Mouse (Mus musculus) inflammation-experienced regulatory T-cells (primary cell): Measurements from ENCODE around the gene Cbfa2t3. TPM values are rescaled to one million over a fixed set of nuclear protein-coding genes. Genes with fewer than 3 reads are reported as not detected.

Experiments used
- polyA plus RNA-seq, 2 experiments: library from polyadenylated mRNA; unstranded; fragments of 100-300 nt; shearing (Covaris generic); gene quantifications; one replicate each; pipeline ENCODE4 v1.2.1; 2017

Gene Cbfa2t3
- 1 to 10 TPM in 1 of 2 experiments, under 1 TPM in 1; 0.46 to 3.1 TPM for polyA plus RNA-seq

DNA sequence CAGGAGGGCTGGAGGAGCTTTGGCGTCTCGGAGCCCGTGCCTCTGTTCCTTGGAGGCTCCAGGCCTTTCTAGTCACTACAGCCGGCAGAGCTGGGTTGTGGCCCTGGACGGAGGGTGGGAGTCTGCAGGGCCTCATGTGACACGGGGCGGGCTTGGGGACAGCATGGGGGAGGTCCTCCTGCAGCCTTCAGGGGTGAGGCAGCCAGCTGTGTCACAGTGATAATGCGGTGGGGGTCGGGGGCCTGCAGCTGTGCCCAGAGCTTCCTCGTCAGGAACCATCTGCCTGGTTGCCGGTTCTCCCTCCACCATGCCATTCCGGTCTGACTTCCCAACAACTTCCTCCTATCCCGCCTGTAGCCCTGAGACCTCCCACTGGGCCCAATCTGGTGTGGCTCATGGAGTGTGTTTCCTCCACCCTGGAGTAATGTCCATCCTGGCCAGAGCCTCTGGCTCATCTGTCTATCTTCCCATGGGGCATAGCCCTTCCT, at the start of gene Cbfa2t3:
Cbfa2t3 (minus strand) TSS at position 105 of the 488 bp plus-strand sequence.

GRCm38 (mm10) chr8:122622727-122623126, 76.2 kb downstream of the Cbfa2t3 start, which contains the start of gene Pabpn1l:
Pabpn1l (minus strand) TSS chr8:122622739.

GRCm38 (mm10) chr8:122611295-122612133, 87.4 kb downstream of the Cbfa2t3 start, which contains the start of the genes Galns and Trappc2l:
Galns (minus strand) TSS chr8:122611463.
Trappc2l (plus strand) TSS chr8:122611640.

GRCm38 (mm10) chr8:122576648-122577022, 122.3 kb downstream of the Cbfa2t3 start, which contains the start of gene Aprt:
Aprt (minus strand) TSS chr8:122576909.

Other genes starting within 250 kb of the Cbfa2t3 start
- 1 to 10 TPM; 2.9 to 8.2 TPM for gene Snai3, start 238.4 kb downstream of the Cbfa2t3 start, polyA plus RNA-seq
- gene Rnf166, start 223.0 kb downstream of the Cbfa2t3 start, polyA plus RNA-seq: 100 to 1,000 TPM; 121 to 181 TPM
- gene Ctu2, start 223.0 kb downstream of the Cbfa2t3 start, polyA plus RNA-seq: 10 to 100 TPM; 66.2 to 79.8 TPM
- gene Piezo1, start 147.8 kb downstream of the Cbfa2t3 start, polyA plus RNA-seq: 10 to 100 TPM; 19.2 to 23.6 TPM
- gene Cdt1, start 131.1 kb downstream of the Cbfa2t3 start, polyA plus RNA-seq: 10 to 100 TPM; 18.5 to 27.4 TPM
- gene Aprt, start 122.2 kb downstream of the Cbfa2t3 start, polyA plus RNA-seq: 100 to 1,000 TPM; 163 to 203 TPM
- gene Galns, start 87.6 kb downstream of the Cbfa2t3 start, polyA plus RNA-seq: 10 to 100 TPM; 12.3 to 15.3 TPM
- 10 to 100 TPM; 46.9 to 49.5 TPM for gene Trappc2l, start 87.5 kb downstream of the Cbfa2t3 start, polyA plus RNA-seq
- not detected for gene Pabpn1l, start 76.4 kb downstream of the Cbfa2t3 start, polyA plus RNA-seq
- gene Acsf3, start 76.4 kb upstream of the Cbfa2t3 start, polyA plus RNA-seq: 1 to 10 TPM; 6.7 to 8.0 TPM
- gene Cdh15, start 148.9 kb upstream of the Cbfa2t3 start, polyA plus RNA-seq: not detected